Mouse (Mus musculus) liver, embryonic 16.5 days (tissue): Measurements from ENCODE around the gene Spink8. TPM values are rescaled to one million over a fixed set of nuclear protein-coding genes. Genes with fewer than 3 reads are reported as not detected.

Source experiments
- polyA plus RNA-seq: library from polyadenylated mRNA; unstranded; fragments of >200 nt; fragmentation: Nextera tagmentation; extraction: Ambion mirVana; gene quantifications from 2 replicates; pipeline ENCODE4 v1.2.1, GENCODE M21; 2015

The Spink8 gene
- polyA plus RNA-seq, 1 experiment from 2014 or later = not detected

Other genes starting within 250 kb of the Spink8 start
- gene Fbxw15, start 244.0 kb upstream of the Spink8 start, polyA plus RNA-seq = 0.06 and 0.11 TPM in 2 replicates
- gene Fbxw24, start 186.2 kb upstream of the Spink8 start, polyA plus RNA-seq = not detected in 2 replicates
- gene Fbxw25, start 147.6 kb upstream of the Spink8 start, polyA plus RNA-seq = not detected in 2 replicates
- not detected in 2 replicates for gene Fbxw18, start 109.6 kb upstream of the Spink8 start, polyA plus RNA-seq
- not detected in 2 replicates for gene Fbxw26, start 66.2 kb upstream of the Spink8 start, polyA plus RNA-seq
- not detected in 2 replicates for gene Fbxw27, start 21.6 kb upstream of the Spink8 start, polyA plus RNA-seq
- gene Nme6, start 20.5 kb downstream of the Spink8 start, polyA plus RNA-seq = 51.0 and 54.7 TPM in 2 replicates
- gene Camp, start 37.3 kb downstream of the Spink8 start, polyA plus RNA-seq = 303 and 340 TPM in 2 replicates
- gene Cdc25a, start 63.3 kb downstream of the Spink8 start, polyA plus RNA-seq = 9.9 and 10.7 TPM in 2 replicates
- gene Map4, start 119.2 kb downstream of the Spink8 start, polyA plus RNA-seq = 13.0 TPM in 2 replicates